Mouse (Mus musculus) limb, embryonic 11.5 days (tissue): ENCODE measurements around the gene Otulin. TPM values are rescaled to one million over a fixed set of nuclear protein-coding genes. Genes with fewer than 3 reads are reported as not detected.
A peak's percentile ranks its signal among the peaks of the same experiment; 100 is the strongest.

Experiments used
- ATAC-seq: fragments of 200-750 bp; cut with Nextera tagmentation; 2 replicates; pipeline ENCODE4 v1.8.0; 2017; ENCODE audit warnings: low read depth; ENCODE audit not compliant: insufficient number of reproducible peaks, low FRiP score, low TSS enrichment
- DNase-seq: peaks from one replicate; pipeline ENCODE4 v3.0.0-alpha.2; 2015; ENCODE audit warnings: low spot score
- H3K27ac ChIP-seq: fragments of 300-500 bp; sonication (generic); replicated peaks from 2 replicates; pipeline ENCODE4 v1.5.1; 2014; ENCODE audit warnings: low read depth, mild to moderate bottlenecking, low read length
- H3K27me3 ChIP-seq: fragments of 300-500 bp; sonication (generic); 2 replicates; pipeline ENCODE4 v1.6.1; 2014; ENCODE audit warnings: mild to moderate bottlenecking, low read length, mixed read lengths; ENCODE audit not compliant: control insufficient read depth, insufficient read depth
- H3K36me3 ChIP-seq: fragments of 300-500 bp; sonication (generic); 2 replicates; pipeline ENCODE4 v1.6.1; 2014; ENCODE audit warnings: mild to moderate bottlenecking, low read length, moderate library complexity, mixed read lengths; ENCODE audit not compliant: control insufficient read depth, insufficient read depth
- H3K4me1 ChIP-seq: fragments of 300-500 bp; sonication (generic); 2 replicates; pipeline ENCODE4 v1.6.1; 2014; ENCODE audit warnings: low read length, mixed read lengths; ENCODE audit not compliant: control insufficient read depth, insufficient read depth
- H3K4me2 ChIP-seq: fragments of 300-500 bp; sonication (generic); 2 replicates; pipeline ENCODE4 v1.6.1; 2014; ENCODE audit warnings: low read depth, mild to moderate bottlenecking, moderate library complexity; ENCODE audit not compliant: severe bottlenecking
- H3K4me3 ChIP-seq: fragments of 300-500 bp; sonication (generic); 2 replicates; pipeline ENCODE4 v1.5.1; 2014; ENCODE audit warnings: low read depth, low read length
- H3K9ac ChIP-seq: fragments of 300-500 bp; sonication (generic); 2 replicates; pipeline ENCODE4 v1.6.1; 2014; ENCODE audit warnings: mild to moderate bottlenecking, low read length
- H3K9me3 ChIP-seq: fragments of 300-500 bp; sonication (generic); 2 replicates; pipeline ENCODE4 v1.6.1; 2016; ENCODE audit warnings: low read length; ENCODE audit not compliant: control insufficient read depth
- WGBS: fragments of 180-500 bp; shearing (Covaris S2); extraction: QIAGEN DNeasy Blood & Tissue Kit; methylation state at CpG from one replicate; pipeline ENCODE4 v1.1.7; 2014; 5-methylcytosine and 5-hydroxymethylcytosine counted together
- polyA plus RNA-seq: library from polyadenylated mRNA; unstranded; fragments of >200 nt; fragmentation: Nextera tagmentation; extraction: Ambion mirVana; gene quantifications from 2 replicates; pipeline ENCODE4 v1.2.1, GENCODE M21; 2014

Otulin gene
- polyA plus RNA-seq, 1 experiment from 2014 or later = 38.0 TPM

GRCm38 (mm10) chr15:27664126-27664525 is 33.6 kb upstream of the Otulin start:
- no peaks in the 10 kb centered on the region for H3K27me3 ChIP-seq
- ATAC-seq = no peak
- no peak overlapping the region for H3K9ac ChIP-seq
- H3K36me3 ChIP-seq = no peaks in the 10 kb centered on the region
- no peaks in the 10 kb centered on the region for H3K9me3 ChIP-seq
- no peak for DNase-seq
- no peak overlapping the region for H3K4me2 ChIP-seq
- no peak overlapping the region for H3K27ac ChIP-seq
- 0 out of 2 replicates have a peak, but pooled peaks cover 2% of the 10 kb centered on the region for H3K4me1 ChIP-seq
- WGBS = 94% methylated on average over 9 of the region's 9 CpGs
- H3K4me3 ChIP-seq = no peak overlapping the region

GRCm38 (mm10) chr15:27662699-27663098 is 32.2 kb upstream of the Otulin start:
- WGBS = 73% methylated on average over 1 of the region's 1 CpGs
- H3K9me3 ChIP-seq = no peaks in the 10 kb centered on the region
- no peak overlapping the region for H3K4me2 ChIP-seq
- no peak for ATAC-seq
- 0 out of 2 replicates have a peak, but pooled peaks cover 2% of the 10 kb centered on the region for H3K4me1 ChIP-seq
- DNase-seq = no peak
- H3K9ac ChIP-seq = no peak overlapping the region
- no peaks in the 10 kb centered on the region for H3K36me3 ChIP-seq
- H3K4me3 ChIP-seq = no peak overlapping the region
- H3K27ac ChIP-seq = no peak overlapping the region
- H3K27me3 ChIP-seq = no peaks in the 10 kb centered on the region

GRCm38 (mm10) chr15:27661696-27662095 is 31.2 kb upstream of the Otulin start:
- WGBS = 90% methylated on average over 6 of the region's 6 CpGs
- H3K9me3 ChIP-seq = no peaks in the 10 kb centered on the region
- no peaks in the 10 kb centered on the region for H3K36me3 ChIP-seq
- no peak overlapping the region for H3K4me2 ChIP-seq
- H3K27me3 ChIP-seq = no peaks in the 10 kb centered on the region
- no peak overlapping the region for H3K27ac ChIP-seq
- H3K4me1 ChIP-seq = 0 out of 2 replicates have a peak, but pooled peaks cover 2% of the 10 kb centered on the region
- H3K4me3 ChIP-seq = no peak overlapping the region
- no peak overlapping the region for H3K9ac ChIP-seq
- DNase-seq (no peak), ATAC-seq (no peak)

- WGBS = 47% methylated on average over 17 of the region's 17 CpGs
- ATAC-seq (peak; percentile 65; the same call in 1 of the 2 replicates), DNase-seq (peak; percentile 95)
- Histone ChIP-seq H3K36me3 (no peaks in the 10 kb centered on the region), H3K27ac (no peak overlapping the region), H3K9ac (no peak overlapping the region), H3K4me3 (no peak overlapping the region), H3K4me1 (no peaks in the 10 kb centered on the region), H3K27me3 (no peaks in the 10 kb centered on the region), H3K4me2 (no peak overlapping the region), H3K9me3 (no peaks in the 10 kb centered on the region)
Observed at GRCm38 (mm10) chr15:27659592-27660244, 29.2 kb upstream of the Otulin start.

GRCm38 (mm10) chr15:27659143-27659542 is 28.6 kb upstream of the Otulin start:
- no peaks in the 10 kb centered on the region for H3K36me3 ChIP-seq
- ATAC-seq (no peak), DNase-seq (no peak)
- no peaks in the 10 kb centered on the region for H3K4me1 ChIP-seq
- WGBS = 84% methylated on average over 5 of the region's 5 CpGs
- no peak overlapping the region for H3K9ac ChIP-seq
- no peaks in the 10 kb centered on the region for H3K9me3 ChIP-seq
- H3K27ac ChIP-seq = no peak overlapping the region
- no peak overlapping the region for H3K4me2 ChIP-seq
- no peaks in the 10 kb centered on the region for H3K27me3 ChIP-seq
- no peak overlapping the region for H3K4me3 ChIP-seq

GRCm38 (mm10) chr15:27658356-27658755 is 27.9 kb upstream of the Otulin start:
- Histone ChIP-seq H3K4me2 (no peak overlapping the region), H3K4me3 (no peak overlapping the region), H3K27ac (no peak overlapping the region), H3K36me3 (no peaks in the 10 kb centered on the region), H3K9ac (no peak overlapping the region), H3K9me3 (no peaks in the 10 kb centered on the region), H3K4me1 (no peaks in the 10 kb centered on the region), H3K27me3 (no peaks in the 10 kb centered on the region)
- WGBS = 91% methylated on average over 4 of the region's 4 CpGs
- no peak for ATAC-seq
- no peak for DNase-seq

- Histone ChIP-seq H3K9me3 (no peaks in the 10 kb centered on the region), H3K36me3 (no peaks in the 10 kb centered on the region), H3K4me2 (no peak overlapping the region), H3K9ac (no peak overlapping the region), H3K27me3 (no peaks in the 10 kb centered on the region), H3K4me1 (no peaks in the 10 kb centered on the region), H3K4me3 (no peak overlapping the region), H3K27ac (no peak overlapping the region)
- DNase-seq = no peak
- 97% methylated on average over 10 of the region's 10 CpGs for WGBS
- ATAC-seq = no peak
Observed at GRCm38 (mm10) chr15:27657866-27658265, 27.4 kb upstream of the Otulin start.

GRCm38 (mm10) chr15:27656626-27657025 is 26.1 kb upstream of the Otulin start:
- H3K27ac ChIP-seq = no peak overlapping the region
- H3K4me2 ChIP-seq = no peak overlapping the region
- H3K27me3 ChIP-seq = no peaks in the 10 kb centered on the region
- H3K4me1 ChIP-seq = no peaks in the 10 kb centered on the region
- WGBS = 82% methylated on average over 9 of the region's 9 CpGs
- ATAC-seq (no peak), DNase-seq (no peak)
- no peak overlapping the region for H3K9ac ChIP-seq
- no peak overlapping the region for H3K4me3 ChIP-seq
- no peaks in the 10 kb centered on the region for H3K9me3 ChIP-seq
- no peaks in the 10 kb centered on the region for H3K36me3 ChIP-seq

GRCm38 (mm10) chr15:27655015-27655414 is 24.5 kb upstream of the Otulin start:
- ATAC-seq (no peak), DNase-seq (peak; percentile 89)
- Histone ChIP-seq H3K9ac (no peak overlapping the region), H3K4me2 (no peak overlapping the region), H3K27ac (no peak overlapping the region), H3K36me3 (no peaks in the 10 kb centered on the region), H3K4me3 (no peak overlapping the region), H3K4me1 (no peaks in the 10 kb centered on the region), H3K27me3 (no peaks in the 10 kb centered on the region), H3K9me3 (no peaks in the 10 kb centered on the region)
- WGBS = 23% methylated on average over 5 of the region's 5 CpGs
